Mouse (Mus musculus): ENCODE data around the gene Rasal3.

GRCm38 (mm10) chr17:32368991-32369578 is 34.3 kb downstream of the Rasal3 start:
- TF ChIP-seq CTCF (IDR thresholded peaks at IDR 0.05; ENCODE audit: borderline replicate concordance, insufficient read depth, low read length) (no peak), POLR2A (IDR thresholded peaks at IDR 0.05; ENCODE audit: low read depth, low read length) (no peak)
